Mouse (Mus musculus) liver, embryonic 14.5 days (tissue): ENCODE measurements around the gene Gm10401.

ENCODE experiments used
- CTCF ChIP-seq: IDR thresholded peaks from 2 replicates; pipeline ENCODE4 v1.5.1; 2016; ENCODE audit warnings: antibody characterized with exemption, low read depth, control low read depth
- EP300 ChIP-seq: IDR thresholded peaks from 2 replicates; pipeline ENCODE4 v1.6.1; 2016; ENCODE audit warnings: antibody characterized with exemption, low read depth

GRCm38 (mm10) chr5:115126578-115127312 lies 28.6 kb upstream of the Gm10401 start:
- TF ChIP-seq CTCF, result no peak
- no peak for TF ChIP-seq EP300
